Mouse (Mus musculus) embryonic facial prominence, embryonic 13.5 days (tissue): ENCODE data around the gene Ccdc85c. TPM values are rescaled to one million over a fixed set of nuclear protein-coding genes. Genes with fewer than 3 reads are reported as not detected.

Experiments used
- ATAC-seq: fragments of 200-750 bp; cut with Nextera tagmentation; 2 replicates; pipeline ENCODE4 v1.8.0; 2017; ENCODE audit warnings: low read depth; ENCODE audit not compliant: insufficient number of reproducible peaks, insufficient read depth, low FRiP score, low TSS enrichment
- H3K27ac ChIP-seq: fragments of 300-500 bp; sonication (generic); 2 replicates; pipeline ENCODE4 v1.5.1; 2015; ENCODE audit warnings: moderate library complexity, mild to moderate bottlenecking, inconsistent platforms
- H3K27me3 ChIP-seq: fragments of 300-500 bp; sonication (generic); 2 replicates; pipeline ENCODE4 v1.6.1; 2015; ENCODE audit warnings: mild to moderate bottlenecking, inconsistent platforms
- H3K36me3 ChIP-seq: fragments of 300-500 bp; sonication (generic); 2 replicates; pipeline ENCODE4 v1.6.1; 2015; ENCODE audit warnings: mild to moderate bottlenecking, inconsistent platforms
- H3K4me1 ChIP-seq: fragments of 300-500 bp; sonication (generic); 2 replicates; pipeline ENCODE4 v1.6.1; 2015; ENCODE audit warnings: inconsistent platforms
- H3K4me2 ChIP-seq: fragments of 300-500 bp; sonication (generic); 2 replicates; pipeline ENCODE4 v1.6.1; 2015; ENCODE audit warnings: moderate library complexity, mild to moderate bottlenecking, inconsistent platforms
- H3K4me3 ChIP-seq: fragments of 300-500 bp; sonication (generic); 2 replicates; pipeline ENCODE4 v1.5.1; 2015; ENCODE audit warnings: mild to moderate bottlenecking, inconsistent platforms
- H3K9ac ChIP-seq: fragments of 300-500 bp; sonication (generic); 2 replicates; pipeline ENCODE4 v1.6.1; 2015; ENCODE audit warnings: mild to moderate bottlenecking, inconsistent platforms
- H3K9me3 ChIP-seq: fragments of 300-500 bp; sonication (generic); 2 replicates; pipeline ENCODE4 v1.6.1; 2016; ENCODE audit warnings: inconsistent platforms
- polyA plus RNA-seq: library from polyadenylated mRNA; unstranded; fragments of >200 nt; fragmentation: Nextera tagmentation; extraction: Ambion mirVana; gene quantifications from 2 replicates; pipeline ENCODE4 v1.2.1, GENCODE M21; 2015

The Ccdc85c gene
- polyA plus RNA-seq, 1 experiment from 2014 or later: 6.3 TPM

DNA sequence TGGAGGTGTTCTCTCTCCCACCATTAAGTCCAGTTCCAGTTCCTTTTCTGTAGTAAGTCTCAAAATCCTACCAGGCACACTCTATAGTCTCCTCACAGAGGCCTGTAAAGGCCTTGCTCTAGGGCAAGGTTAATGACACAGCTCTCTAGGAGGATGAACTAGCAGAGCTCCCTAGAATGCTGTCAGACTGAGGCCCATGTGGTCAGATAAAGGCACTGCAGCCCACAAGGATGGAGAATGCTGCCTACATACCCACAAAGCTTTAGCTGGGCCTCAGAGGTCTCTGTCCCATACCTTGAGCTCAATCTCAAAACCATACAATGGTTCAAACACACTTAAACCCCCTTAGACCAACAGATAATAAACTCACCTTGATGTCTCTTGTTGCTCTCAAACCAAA, 115.4 kb downstream of the Ccdc85c start:
- Histone ChIP-seq H3K4me3 (no peak overlapping the region), H3K4me1 (no peaks in the 10 kb centered on the region), H3K27ac (no peak overlapping the region), H3K9ac (no peak overlapping the region), H3K9me3 (no peaks in the 10 kb centered on the region), H3K36me3 (peaks cover 74% of the 10 kb centered on the region), H3K27me3 (no peaks in the 10 kb centered on the region), H3K4me2 (no peak overlapping the region)
- no peak for ATAC-seq

Other genes starting within 250 kb of the Ccdc85c start
- gene Setd3, start 96.1 kb downstream of the Ccdc85c start, polyA plus RNA-seq: 89.0 and 90.1 TPM in 2 replicates
- 4.4 and 4.8 TPM in 2 replicates for gene Ccnk, start 95.8 kb downstream of the Ccdc85c start, polyA plus RNA-seq
- 0.44 and 0.69 TPM in 2 replicates for gene Hhipl1, start 30.8 kb upstream of the Ccdc85c start, polyA plus RNA-seq
- 8.0 and 9.1 TPM in 2 replicates for gene Cyp46a1, start 59.0 kb upstream of the Ccdc85c start, polyA plus RNA-seq
- 45.3 and 46.3 TPM in 2 replicates for gene Eml1, start 95.5 kb upstream of the Ccdc85c start, polyA plus RNA-seq